7 mouse cellular contexts compared by ENCODE assay signal in the genomic region with DNA sequence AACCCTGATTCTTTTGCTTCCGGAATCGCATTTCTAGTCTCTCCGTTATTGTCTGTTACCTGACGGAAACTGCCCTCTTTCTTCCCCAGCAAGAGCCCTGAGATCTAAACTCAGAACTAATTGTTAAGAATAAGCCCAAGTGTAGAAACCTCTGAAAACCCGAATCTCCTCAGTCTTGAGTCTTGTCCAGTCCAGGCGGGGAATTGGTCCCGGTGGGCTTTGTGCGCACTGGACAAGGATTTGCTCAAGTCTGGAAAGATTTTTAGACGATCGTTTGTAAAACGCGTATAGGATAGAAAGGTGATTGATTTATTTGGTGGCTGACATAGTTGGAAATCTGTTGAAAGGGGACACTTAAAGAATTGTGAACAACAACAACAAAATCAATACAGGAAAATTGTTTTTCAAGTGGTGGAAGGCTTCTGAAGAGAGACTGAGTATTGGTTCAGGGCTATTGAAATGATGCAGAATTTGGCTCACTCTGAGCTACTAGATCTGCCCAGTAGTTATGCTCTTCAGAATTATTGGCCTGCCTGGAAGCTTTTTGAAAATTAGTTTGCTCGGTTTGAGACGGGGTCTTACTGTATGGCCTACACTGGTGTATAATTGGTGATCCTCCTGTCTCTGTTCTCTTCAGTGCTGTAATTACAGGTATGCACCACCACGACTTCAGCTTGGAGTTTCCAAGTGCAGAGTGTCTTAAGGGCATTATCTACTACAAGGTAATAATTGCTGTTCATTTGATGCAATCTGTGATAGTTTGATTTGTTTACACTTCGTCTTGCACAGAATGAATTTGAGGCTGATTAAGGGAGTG. TPM values are rescaled to one million over a fixed set of nuclear protein-coding genes. Genes with fewer than 3 reads are reported as not detected.
DNase-seq lines count a peak whose midpoint lies in the region; ATAC-seq and TF ChIP-seq lines count a peak whose summit lies in the region.

No protein-coding gene starts in this region.

- H3ac ChIP-seq in myocyte (ENCODE audit: control insufficient read depth, insufficient read length): peak overlapping the region; percentile 27

- WGBS in embryonic facial prominence, embryonic 11.5 days: 7% methylated on average over 16 of the region's 16 CpGs

- DNase-seq in 3134 (ENCODE audit: extremely low read depth, insufficient read length, low spot score) (peak; percentile 46), 416B (ENCODE audit: low read depth) (peak; percentile 64)
- DNase-seq in embryonic facial prominence, embryonic 11.5 days (ENCODE audit: low spot score): peak; percentile 15
- no peak for DNase-seq in left cerebral cortex, postnatal 36 days (ENCODE audit: low spot score in 2 of 2)
- no peak for DNase-seq in thymus, postnatal 14 days

- 0 out of 2 replicates have a peak, but pooled peaks have one; percentile 20 for ATAC-seq in embryonic facial prominence, embryonic 11.5 days (replicated peaks; ENCODE audit: insufficient number of reproducible peaks, low FRiP score, low TSS enrichment, low read depth)
- peak; percentile 16 for ATAC-seq in inflammation-experienced regulatory T-cells, adult 6 months

- no peaks in the 10 kb centered on the region for H3K9me3 ChIP-seq in embryonic facial prominence, embryonic 11.5 days (replicated peaks; ENCODE audit: control insufficient read depth, low read length)

- peak overlapping the region; percentile 86 for H3K27ac ChIP-seq in embryonic facial prominence, embryonic 11.5 days (replicated peaks; ENCODE audit: low read depth, low read length)

- H3K79me2 ChIP-seq in myocyte (ENCODE audit: control insufficient read depth, insufficient read depth): peaks cover 27% of the 10 kb centered on the region

- TF ChIP-seq POLR2A in myocyte (IDR thresholded peaks at IDR 0.05; ENCODE audit: insufficient read length, low read depth): no peak

- H3K36me3 ChIP-seq in embryonic facial prominence, embryonic 11.5 days (replicated peaks; ENCODE audit: control insufficient read depth, insufficient read depth, low read depth, low read length): no peaks in the 10 kb centered on the region
- H3K36me3 ChIP-seq in myocyte (ENCODE audit: control insufficient read depth, insufficient read depth): peaks cover 5% of the 10 kb centered on the region

- no peaks in the 10 kb centered on the region for H3K27me3 ChIP-seq in embryonic facial prominence, embryonic 11.5 days (ENCODE audit: control insufficient read depth, insufficient read depth, low read length)
- no peaks in the 10 kb centered on the region for H3K27me3 ChIP-seq in myocyte (ENCODE audit: control insufficient read depth, insufficient read depth, insufficient read length)

- H3K9ac ChIP-seq in embryonic facial prominence, embryonic 11.5 days (replicated peaks; ENCODE audit: low read length): peak overlapping the region; percentile 81

- peak overlapping the region; percentile 69 for H3K4me3 ChIP-seq in embryonic facial prominence, embryonic 11.5 days (ENCODE audit: low read depth, low read length)
- peak overlapping the region; percentile 62 for H3K4me3 ChIP-seq in myocyte

- no peaks in the 10 kb centered on the region for H3K4me1 ChIP-seq in embryonic facial prominence, embryonic 11.5 days (ENCODE audit: control insufficient read depth, insufficient read depth, low read length)

- peak overlapping the region; percentile 59 for H3K4me2 ChIP-seq in embryonic facial prominence, embryonic 11.5 days (ENCODE audit: low read depth, low read length)
- peak overlapping the region; percentile 79 for H3K4me2 ChIP-seq in myocyte (ENCODE audit: low read depth)

- intact Hi-C loops in left cerebral cortex, postnatal 36 days (cut with DNase I): loop anchor here (2.0 to 10.0 kb wide), 3 partner anchors 33 to 323 kb away; partner anchors contain the start of genes Zfp113 and Zkscan1

TF ChIP-seq in myocyte, 11 proteins besides CTCF, POLR2A, EP300 and RAD21:
- TF ChIP-seq MAX (IDR thresholded peaks at IDR 0.05; ENCODE audit: low read depth) (no peak), TCF12 (IDR thresholded peaks at IDR 0.05; ENCODE audit: insufficient read depth, poor library complexity, severe bottlenecking) (no peak), MYOG (IDR thresholded peaks at IDR 0.05; ENCODE audit: control insufficient read depth in 1 of 3, insufficient read depth in 1 of 3, insufficient read length in 2 of 3, low read depth in 2 of 3) (no peak), TCF3 (IDR thresholded peaks at IDR 0.05; ENCODE audit: insufficient read length, low read depth) (no peak), SRF (IDR thresholded peaks at IDR 0.05; ENCODE audit: control insufficient read depth, insufficient read length, low read depth) (no peak)

RNA-seq across cellular contexts. Expression of gene Zscan21, which starts 0.7 kb away (rescaled TPM):
- 97.3 and 110 TPM in 2 replicates for polyA plus RNA-seq in embryonic facial prominence, embryonic 11.5 days (2014; fragmentation: Nextera tagmentation; extraction: Ambion mirVana)
- 10 to 100 TPM; 18.6 to 21.0 (median 19.1) TPM for polyA plus RNA-seq in inflammation-experienced regulatory T-cells, adult 6 months (2017; shearing (Covaris generic))
- polyA plus RNA-seq in myocyte (2012; fragmentation: generic; extraction: Trizol): 12.3 TPM
- 10 to 100 TPM; 16.1 to 16.4 TPM for total RNA-seq in left cerebral cortex, postnatal 36 days (2021)

RNA-seq across cellular contexts. Expression of gene Zkscan1, which starts 32.5 kb away (rescaled TPM):
- 37.6 and 40.1 TPM in 2 replicates for polyA plus RNA-seq in embryonic facial prominence, embryonic 11.5 days (2014; fragmentation: Nextera tagmentation; extraction: Ambion mirVana)
- 10 to 100 TPM in 2 of 3 experiments, 1 to 10 TPM in 1; 9.7 to 11.1 (median 11.0) TPM for polyA plus RNA-seq in inflammation-experienced regulatory T-cells, adult 6 months (2017; shearing (Covaris generic))
- polyA plus RNA-seq in myocyte (2012; fragmentation: generic; extraction: Trizol): 5.1 TPM
- 10 to 100 TPM; 39.9 to 40.2 TPM for total RNA-seq in left cerebral cortex, postnatal 36 days (2021)

RNA-seq across cellular contexts. Expression of gene Zfp113, which starts 38.1 kb away (rescaled TPM):
- polyA plus RNA-seq in embryonic facial prominence, embryonic 11.5 days (2014; fragmentation: Nextera tagmentation; extraction: Ambion mirVana): 16.3 and 16.4 TPM in 2 replicates
- 10 to 100 TPM in 1 of 3 experiments, 1 to 10 TPM in 2; 9.5 to 17.9 (median 9.8) TPM for polyA plus RNA-seq in inflammation-experienced regulatory T-cells, adult 6 months (2017; shearing (Covaris generic))
- polyA plus RNA-seq in myocyte (2012; fragmentation: generic; extraction: Trizol): 3.0 TPM
- total RNA-seq in left cerebral cortex, postnatal 36 days (2021): 10 to 100 TPM; 12.3 to 16.2 TPM

RNA-seq across cellular contexts. Expression of gene Cops6, which starts 43.5 kb away (rescaled TPM):
- polyA plus RNA-seq in embryonic facial prominence, embryonic 11.5 days (2014; fragmentation: Nextera tagmentation; extraction: Ambion mirVana): 272 and 292 TPM in 2 replicates
- 100 to 1,000 TPM; 199 to 212 (median 207) TPM for polyA plus RNA-seq in inflammation-experienced regulatory T-cells, adult 6 months (2017; shearing (Covaris generic))
- 186 TPM for polyA plus RNA-seq in myocyte (2012; fragmentation: generic; extraction: Trizol)
- 100 to 1,000 TPM; 122 to 137 TPM for total RNA-seq in left cerebral cortex, postnatal 36 days (2021)

RNA-seq across cellular contexts. Expression of gene Ap4m1, which starts 54.4 kb away (rescaled TPM):
- 15.9 and 19.7 TPM in 2 replicates for polyA plus RNA-seq in embryonic facial prominence, embryonic 11.5 days (2014; fragmentation: Nextera tagmentation; extraction: Ambion mirVana)
- polyA plus RNA-seq in inflammation-experienced regulatory T-cells, adult 6 months (2017; shearing (Covaris generic)): 1 to 10 TPM; 4.9 to 7.5 (median 7.4) TPM
- 10.4 TPM for polyA plus RNA-seq in myocyte (2012; fragmentation: generic; extraction: Trizol)
- total RNA-seq in left cerebral cortex, postnatal 36 days (2021): 10 to 100 TPM; 20.1 to 26.6 TPM

Comparison
In these comparisons a context has a peak if more than half of its experiments do, and no peak if none do; other contexts are left out.
1. DNase-seq: peak in 3134 (single experiment), 416B (single experiment) and embryonic facial prominence, embryonic 11.5 days (single experiment); none in left cerebral cortex, postnatal 36 days (0 of 2) and thymus, postnatal 14 days (single experiment).